Mouse (Mus musculus) lung, adult 18-20 months (tissue): ENCODE results near the gene Ints1.
A peak's percentile ranks its signal among the peaks of the same experiment; 100 is the strongest.

ENCODE experiments used
- DNase-seq, 2 experiments: peaks; one replicate each; pipeline ENCODE4 v3.0.0; 2022; ENCODE audit warnings: mixed read lengths in 2 of 2

Gene Ints1

GRCm38 (mm10) chr5:139799801-139800590, 24.5 kb upstream of the Ints1 start:
- DNase-seq, result no peak

- no peak for DNase-seq
Measured at GRCm38 (mm10) chr5:139799041-139799440, 23.6 kb upstream of the Ints1 start.

GRCm38 (mm10) chr5:139798168-139798900, 22.9 kb upstream of the Ints1 start:
- no peak for DNase-seq

- peak; percentile 92 to 93 for DNase-seq
Measured at GRCm38 (mm10) chr5:139797473-139798167, 22.1 kb upstream of the Ints1 start.

- peak; percentile 96 to 97 for DNase-seq
Measured at GRCm38 (mm10) chr5:139796900-139797299, 21.4 kb upstream of the Ints1 start.

- DNase-seq, result no peak
Measured at GRCm38 (mm10) chr5:139796001-139796620, 20.6 kb upstream of the Ints1 start.

- DNase-seq, result peak; percentile 43 to 52
Measured at GRCm38 (mm10) chr5:139794938-139795337, 19.5 kb upstream of the Ints1 start.

- no peak for DNase-seq
Measured at GRCm38 (mm10) chr5:139794137-139794536, 18.7 kb upstream of the Ints1 start.

- peak; percentile 52 to 74 for DNase-seq
Measured at GRCm38 (mm10) chr5:139793338-139794089, 18.0 kb upstream of the Ints1 start.

- no peak for DNase-seq
Measured at GRCm38 (mm10) chr5:139792966-139793337, 17.5 kb upstream of the Ints1 start.

GRCm38 (mm10) chr5:139792159-139792775, 16.8 kb upstream of the Ints1 start:
- DNase-seq, result no peak

GRCm38 (mm10) chr5:139791227-139792158, 16.0 kb upstream of the Ints1 start, which contains the start of gene Mafk:
Gene Mafk, plus strand, starts transcription at chr5:139791513.
- peak; percentile 98 for DNase-seq

GRCm38 (mm10) chr5:139789466-139789865, 14.0 kb upstream of the Ints1 start:
- DNase-seq, result no peak

- DNase-seq, result no peak
Measured at GRCm38 (mm10) chr5:139781406-139781805, 5.9 kb upstream of the Ints1 start.

GRCm38 (mm10) chr5:139776966-139777365, 1.5 kb upstream of the Ints1 start:
- DNase-seq, result no peak

- no peak for DNase-seq
Measured at GRCm38 (mm10) chr5:139768216-139768615, 7.3 kb downstream of the Ints1 start.

GRCm38 (mm10) chr5:139764296-139764695, 11.2 kb downstream of the Ints1 start:
- DNase-seq, result no peak

GRCm38 (mm10) chr5:139758096-139758495, 17.4 kb downstream of the Ints1 start:
- no peak for DNase-seq

GRCm38 (mm10) chr5:139756586-139756985, 18.9 kb downstream of the Ints1 start:
- DNase-seq, result no peak

GRCm38 (mm10) chr5:139756135-139756534, 19.3 kb downstream of the Ints1 start:
- no peak for DNase-seq

- DNase-seq, result no peak
Measured at GRCm38 (mm10) chr5:139754753-139755152, 20.7 kb downstream of the Ints1 start.
